Mouse (Mus musculus): ENCODE measurements around the gene Abhd14b.

Abhd14b gene

GRCm38 (mm10) chr9:106461641-106462429 is 14.6 kb downstream of the Abhd14b start:
- DNase-seq = peak; percentile 78

- DNase-seq = peak; percentile 72
These were observed 15.2 kb downstream of the Abhd14b start for GRCm38 (mm10) chr9:106462430-106462800.

GRCm38 (mm10) chr9:106463122-106464063 is 16.1 kb downstream of the Abhd14b start:
- DNase-seq = peak; percentile 95

GRCm38 (mm10) chr9:106464751-106465541 is 17.7 kb downstream of the Abhd14b start:
- DNase-seq = peak; percentile 93

GRCm38 (mm10) chr9:106465571-106466200 is 18.4 kb downstream of the Abhd14b start, which contains the start of gene Gpr62:
Gene Gpr62 (minus strand): TSS chr9:106465938.
- DNase-seq = peak; percentile 92

- peak; percentile 54 for DNase-seq
These were observed 19.5 kb downstream of the Abhd14b start for GRCm38 (mm10) chr9:106466721-106467120.

GRCm38 (mm10) chr9:106467746-106468145 is 20.5 kb downstream of the Abhd14b start:
- peak; percentile 53 for DNase-seq

- no peak for DNase-seq
These were observed 22.1 kb downstream of the Abhd14b start for GRCm38 (mm10) chr9:106469317-106469716.

GRCm38 (mm10) chr9:106469776-106470175 is 22.5 kb downstream of the Abhd14b start:
- no peak for DNase-seq

GRCm38 (mm10) chr9:106470991-106471750 is 23.9 kb downstream of the Abhd14b start:
- DNase-seq = peak; percentile 52

GRCm38 (mm10) chr9:106471892-106472291 is 24.6 kb downstream of the Abhd14b start:
- peak; percentile 73 for DNase-seq

- peak; percentile 41 for DNase-seq
These were observed 25.1 kb downstream of the Abhd14b start for GRCm38 (mm10) chr9:106472321-106472720.

GRCm38 (mm10) chr9:106473081-106473752 is 26.0 kb downstream of the Abhd14b start:
- peak; percentile 75 for DNase-seq

GRCm38 (mm10) chr9:106473753-106474105 is 26.5 kb downstream of the Abhd14b start:
- DNase-seq = no peak

GRCm38 (mm10) chr9:106474456-106474855 is 27.2 kb downstream of the Abhd14b start:
- DNase-seq = peak; percentile 85

GRCm38 (mm10) chr9:106475046-106475445 is 27.8 kb downstream of the Abhd14b start:
- DNase-seq = peak; percentile 76

GRCm38 (mm10) chr9:106475663-106476001 is 28.4 kb downstream of the Abhd14b start, which contains the start of gene Rrp9:
Gene Rrp9 (plus strand): TSS chr9:106475963.
- peak; percentile 46 for DNase-seq

- DNase-seq = peak; percentile 73
These were observed 29.0 kb downstream of the Abhd14b start for GRCm38 (mm10) chr9:106476002-106476923.

GRCm38 (mm10) chr9:106476924-106477484 is 29.7 kb downstream of the Abhd14b start, which contains the start of gene Parp3:
Gene Parp3 (minus strand): TSS chr9:106476949.
- DNase-seq = peak; percentile 100

Data from cerebellum, adult 11-12 months (tissue).